ENCODE assay signal across 8 mouse cellular contexts in the genomic region with DNA sequence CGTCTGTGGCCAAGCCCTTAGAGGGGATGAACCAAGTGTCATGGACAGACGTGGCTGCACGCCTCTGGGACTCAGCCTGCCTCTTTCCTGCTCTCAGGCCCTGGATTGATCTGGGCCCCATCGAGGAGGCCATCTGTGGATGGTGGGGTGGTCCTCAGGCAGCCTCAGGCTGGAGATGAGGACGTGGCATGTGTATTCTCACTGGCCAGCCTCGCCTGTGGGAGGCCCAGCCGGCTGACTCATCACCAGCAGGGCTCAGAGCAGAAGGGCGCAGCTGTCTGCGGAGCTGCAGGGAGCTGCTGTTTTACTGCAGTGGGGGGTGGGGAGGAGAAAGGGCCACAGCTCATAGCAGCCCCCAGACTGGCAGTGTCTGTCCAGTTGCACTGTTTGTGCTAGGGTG.
A peak's percentile ranks its signal among the peaks of the same experiment; 100 is the strongest.
DNase-seq lines count a peak whose midpoint lies in the region; ATAC-seq and TF ChIP-seq lines count a peak whose summit lies in the region.

No protein-coding gene starts in this region.

- WGBS in intestine, embryonic 16.5 days, result 18% methylated on average over 9 of the region's 9 CpGs
- 35% methylated on average over 9 of the region's 9 CpGs for WGBS in liver, embryonic 11.5 days

- H3K27me3 ChIP-seq in ES-Bruce4 (ENCODE audit: control insufficient read depth, insufficient read depth, low read length, poor library complexity, severe bottlenecking), result no peaks in the 10 kb centered on the region
- no peaks in the 10 kb centered on the region for H3K27me3 ChIP-seq in intestine, embryonic 16.5 days (replicated peaks; ENCODE audit: control insufficient read depth, insufficient read depth, low read length)
- H3K27me3 ChIP-seq in liver, embryonic 11.5 days (replicated peaks; ENCODE audit: control insufficient read depth, insufficient read depth, low read length), result no peaks in the 10 kb centered on the region

- TF ChIP-seq EP300 in ES-Bruce4 (IDR thresholded peaks at IDR 0.05; ENCODE audit: insufficient read depth, low read depth, low read length), result 0 out of 2 replicates have a peak, but pooled peaks have one; percentile 7

- peak; percentile 91 for DNase-seq in 3T3-L1 (ENCODE audit: low read depth, low spot score)
- DNase-seq in fibroblast of lung, adult 2 months (ENCODE audit: low read depth), result peak; percentile 82
- peak; percentile 15 for DNase-seq in lung, postnatal 25 days (ENCODE audit: low spot score)
- no peak for DNase-seq in thymus, adult 18-20 months
- DNase-seq in cerebellum, adult 8-10 months, result no peak
- no peak for DNase-seq in liver, embryonic 11.5 days (ENCODE audit: low spot score)

- no peak overlapping the region for H3K4me2 ChIP-seq in intestine, embryonic 16.5 days (ENCODE audit: low read depth, low read length)
- no peak overlapping the region for H3K4me2 ChIP-seq in liver, embryonic 11.5 days

- H3K4me1 ChIP-seq in ES-Bruce4 (ENCODE audit: control insufficient read depth, insufficient read depth, low read length), result no peaks in the 10 kb centered on the region
- peaks cover 10% of the 10 kb centered on the region for H3K4me1 ChIP-seq in intestine, embryonic 16.5 days (ENCODE audit: control insufficient read depth, insufficient read depth, low read length)
- no peaks in the 10 kb centered on the region; the same call in 1 of the 2 replicates for H3K4me1 ChIP-seq in liver, embryonic 11.5 days (replicated peaks; ENCODE audit: control insufficient read depth, insufficient read depth, low read length)

- no peak for TF ChIP-seq POLR2A in ES-Bruce4 (IDR thresholded peaks at IDR 0.05; ENCODE audit: insufficient read depth, low read length)

- no peaks in the 10 kb centered on the region for H3K9me3 ChIP-seq in ES-Bruce4 (replicated peaks; ENCODE audit: control insufficient read depth, insufficient read depth, low read length, poor library complexity, severe bottlenecking)
- no peaks in the 10 kb centered on the region for H3K9me3 ChIP-seq in intestine, embryonic 16.5 days (ENCODE audit: control insufficient read depth, low read length)
- H3K9me3 ChIP-seq in liver, embryonic 11.5 days (ENCODE audit: control insufficient read depth, low read length), result no peaks in the 10 kb centered on the region

- no peak overlapping the region for H3K4me3 ChIP-seq in ES-Bruce4 (ENCODE audit: low read depth, low read length)
- H3K4me3 ChIP-seq in intestine, embryonic 16.5 days (ENCODE audit: low read length), result no peak overlapping the region
- H3K4me3 ChIP-seq in liver, embryonic 11.5 days (ENCODE audit: low read depth, low read length), result no peak overlapping the region

- no peak overlapping the region for H3K27ac ChIP-seq in ES-Bruce4 (ENCODE audit: insufficient read depth, low read length)
- H3K27ac ChIP-seq in intestine, embryonic 16.5 days (ENCODE audit: low read length), result peak overlapping the region; percentile 67
- H3K27ac ChIP-seq in liver, embryonic 11.5 days (ENCODE audit: low read depth, low read length), result no peak overlapping the region

- no peaks in the 10 kb centered on the region for H3K36me3 ChIP-seq in ES-Bruce4 (ENCODE audit: control insufficient read depth, insufficient read depth, low read length, poor library complexity, severe bottlenecking)
- H3K36me3 ChIP-seq in intestine, embryonic 16.5 days (ENCODE audit: control insufficient read depth, insufficient read depth, low read length), result no peaks in the 10 kb centered on the region
- no peaks in the 10 kb centered on the region for H3K36me3 ChIP-seq in liver, embryonic 11.5 days (ENCODE audit: control insufficient read depth, insufficient read depth, low read length)

- peak; percentile 92 for ATAC-seq in intestine, embryonic 16.5 days
- ATAC-seq in liver, embryonic 11.5 days (replicated peaks; ENCODE audit: low FRiP score), result no peak

- no peak for TF ChIP-seq CTCF in ES-Bruce4 (IDR thresholded peaks at IDR 0.05; ENCODE audit: low read depth, low read length)

- H3K9ac ChIP-seq in ES-Bruce4 (ENCODE audit: low read depth, poor library complexity, severe bottlenecking), result no peak overlapping the region
- H3K9ac ChIP-seq in intestine, embryonic 16.5 days (ENCODE audit: low read depth, low read length), result peak overlapping the region; percentile 31; the same call in 1 of the 2 replicates
- H3K9ac ChIP-seq in liver, embryonic 11.5 days (ENCODE audit: low read depth, low read length), result no peak overlapping the region

Comparison
In these comparisons a context has a peak if more than half of its experiments do, and no peak if none do; other contexts are left out.
1. DNase-seq: peak in 3T3-L1 (single experiment), fibroblast of lung, adult 2 months (single experiment) and lung, postnatal 25 days (single experiment); none in thymus, adult 18-20 months (0 of 2), cerebellum, adult 8-10 months (single experiment) and liver, embryonic 11.5 days (single experiment).